11 mouse cellular contexts compared by ENCODE assay signal in the genomic region with DNA sequence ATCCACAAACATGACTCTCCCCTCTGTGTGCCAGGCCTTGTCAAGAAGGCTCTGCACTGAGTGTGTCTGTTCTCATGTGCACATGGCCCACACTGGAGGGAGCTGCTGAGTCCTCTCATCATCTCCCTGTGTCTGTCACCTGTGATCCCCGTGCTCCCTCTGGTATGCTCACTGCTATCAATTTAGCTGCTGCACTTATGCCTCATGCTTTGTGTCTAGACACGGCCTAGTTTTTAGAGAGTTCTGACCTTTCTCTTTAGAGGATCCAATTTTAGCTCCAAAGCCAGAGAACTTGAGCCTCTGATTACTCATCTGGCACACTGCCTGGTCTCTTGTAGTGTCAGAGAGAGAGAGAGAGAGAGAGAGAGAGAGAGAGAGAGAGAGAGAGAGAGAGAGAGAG. TPM values are rescaled to one million over a fixed set of nuclear protein-coding genes. Genes with fewer than 3 reads are reported as not detected.
DNase-seq lines count a peak whose midpoint lies in the region; ATAC-seq and TF ChIP-seq lines count a peak whose summit lies in the region.
"Had no signal": no experiment of that assay in that cellular context is flagged by ENCODE, and none has a peak within 500 bp of the region (broad histone marks: within the 10 kb centered on the region; RNA-seq: fewer than 3 reads in every experiment).

No protein-coding gene starts in this region.

- no peak for DNase-seq in left cerebral cortex, adult 2 months (ENCODE audit: extremely low spot score in 1 of 2, low spot score in 2 of 2)
- DNase-seq in left cerebral cortex, adult 8-10 months (ENCODE audit: low spot score in 2 of 2), result no peak
- DNase-seq in Patski (ENCODE audit: low read depth, low spot score), result peak; percentile 72
- DNase-seq in gastrocnemius, adult 18-20 months (ENCODE audit: low spot score), result peak; percentile 70
- peak; percentile 73 for DNase-seq in lung, postnatal 10 days
- no peak for DNase-seq in ovary, postnatal 10 days (ENCODE audit: low spot score)
- DNase-seq in spleen, postnatal 36 days (ENCODE audit: low spot score in 2 of 2), result no peak
- no peak for DNase-seq in cerebellum, postnatal 4 days (ENCODE audit: low spot score in 2 of 2)
- DNase-seq: right cerebral cortex, postnatal 4 days had no signal

- ATAC-seq in Patski, result no peak

- peak; percentile 8; the same call in 1 of the 2 replicates for TF ChIP-seq CTCF in left cerebral cortex, adult 2 months (IDR thresholded peaks at IDR 0.05)
- no peak for TF ChIP-seq CTCF in Patski (IDR thresholded peaks at IDR 0.05)

- intact Hi-C loops in left cerebral cortex, adult 2 months (cut with DNase I), result no loop called here

- POLR2A ChIA-PET in Patski (lab: Charles Lee), result interaction anchor here (0.7 kb wide), 1 partner anchor 1894 kb away, joined by 5 read pairs; no protein-coding TSS in a partner anchor

- no peaks in the 10 kb centered on the region for H3K27me3 ChIP-seq in Patski
- H3K27me3 ChIP-seq: embryonic facial prominence, embryonic 12.5 days; lung, embryonic 15.5 days had no signal

- in situ Hi-C loops in Patski (cut with MboI; ENCODE audit: low pct_unique_long_range_greater_than_20kb), result no loop called here

- H3K27ac ChIP-seq in left cerebral cortex, adult 2 months, result no peak overlapping the region
- H3K27ac ChIP-seq: embryonic facial prominence, embryonic 12.5 days; lung, embryonic 15.5 days had no signal

- H3K4me3 ChIP-seq in left cerebral cortex, adult 2 months, result no peak overlapping the region
- H3K4me3 ChIP-seq: embryonic facial prominence, embryonic 12.5 days; lung, embryonic 15.5 days had no signal

- CTCF ChIA-PET in Patski (lab: Charles Lee), result interaction anchor here (1.0 kb wide), 1 partner anchor 10 kb away, joined by 3 read pairs; no protein-coding TSS in a partner anchor

RNA-seq across cellular contexts. Expression of gene Gadl1, which starts 42.0 kb away (rescaled TPM):
- under 1 TPM; 0.57 to 0.61 TPM for total RNA-seq in left cerebral cortex, adult 2 months (2021)
- 1 to 10 TPM in 1 of 4 experiments, under 1 TPM in 3; 0.67 to 1.6 (median 0.84) TPM for total RNA-seq in left cerebral cortex, adult 8-10 months (2022)
- polyA plus RNA-seq in Patski (2021), result 0.05 TPM
- total RNA-seq in gastrocnemius, adult 18-20 months (2021), result 1 to 10 TPM; 1.8 to 5.0 TPM

Comparison
In these comparisons a context has a peak if more than half of its experiments do, and no peak if none do; other contexts are left out.
1. DNase-seq: peak in Patski (single experiment), gastrocnemius, adult 18-20 months (single experiment) and lung, postnatal 10 days (single experiment); none in left cerebral cortex, adult 2 months (0 of 2), left cerebral cortex, adult 8-10 months (0 of 2), ovary, postnatal 10 days (single experiment), spleen, postnatal 36 days (0 of 2) and cerebellum, postnatal 4 days (0 of 2).